Mouse (Mus musculus) limb, embryonic 14.5 days (tissue): ENCODE data around the gene F2rl3. TPM values are rescaled to one million over a fixed set of nuclear protein-coding genes. Genes with fewer than 3 reads are reported as not detected.

Experiments used
- ATAC-seq: fragments of 200-750 bp; cut with Nextera tagmentation; 2 replicates; pipeline ENCODE4 v1.8.0; 2017; ENCODE audit warnings: low read depth, moderate number of reproducible peaks, moderate TSS enrichment; ENCODE audit not compliant: low FRiP score
- DNase-seq: peaks from one replicate; pipeline ENCODE4 v3.0.0-alpha.2; 2015; ENCODE audit warnings: low spot score
- H3K27ac ChIP-seq: fragments of 300-500 bp; sonication (generic); replicated peaks from 2 replicates; pipeline ENCODE4 v1.5.1; 2014; ENCODE audit warnings: low read depth, mild to moderate bottlenecking, low read length, moderate library complexity, mixed read lengths
- H3K27me3 ChIP-seq: fragments of 300-500 bp; sonication (generic); 2 replicates; pipeline ENCODE4 v1.6.1; 2014; ENCODE audit warnings: low read length, mixed read lengths; ENCODE audit not compliant: control insufficient read depth, insufficient read depth
- H3K36me3 ChIP-seq: fragments of 300-500 bp; sonication (generic); 2 replicates; pipeline ENCODE4 v1.6.1; 2014; ENCODE audit warnings: mild to moderate bottlenecking, low read length, moderate library complexity, mixed read lengths; ENCODE audit not compliant: control insufficient read depth, insufficient read depth
- H3K4me1 ChIP-seq: fragments of 300-500 bp; sonication (generic); 2 replicates; pipeline ENCODE4 v1.6.1; 2014; ENCODE audit warnings: antibody characterized with exemption, low read length, mixed read lengths; ENCODE audit not compliant: control insufficient read depth, insufficient read depth
- H3K4me2 ChIP-seq: fragments of 300-500 bp; sonication (generic); replicated peaks from 2 replicates; pipeline ENCODE4 v1.6.1; 2014; ENCODE audit warnings: low read depth, mild to moderate bottlenecking, low read length, moderate library complexity; ENCODE audit not compliant: severe bottlenecking
- H3K4me3 ChIP-seq: fragments of 300-500 bp; sonication (generic); replicated peaks from 2 replicates; pipeline ENCODE4 v1.5.1; 2014; ENCODE audit warnings: low read length
- H3K9ac ChIP-seq: fragments of 300-500 bp; sonication (generic); 2 replicates; pipeline ENCODE4 v1.6.1; 2014; ENCODE audit warnings: mild to moderate bottlenecking, low read depth, low read length, moderate library complexity; ENCODE audit not compliant: severe bottlenecking
- H3K9me3 ChIP-seq: fragments of 300-500 bp; sonication (generic); 2 replicates; pipeline ENCODE4 v1.6.1; 2016; ENCODE audit warnings: low read length; ENCODE audit not compliant: control insufficient read depth
- POLR2A ChIP-seq: fragments of 200-500 bp; IDR thresholded peaks from 2 replicates; pipeline ENCODE4 v1.8.0; 2012; ENCODE audit warnings: inconsistent platforms, mild to moderate bottlenecking, moderate library complexity, borderline replicate concordance; ENCODE audit not compliant: insufficient read depth, insufficient read length; ENCODE audit errors: extremely low read depth
- WGBS: fragments of 180-500 bp; shearing (Covaris S2); extraction: QIAGEN DNeasy Blood & Tissue Kit; methylation state at CpG from one replicate; pipeline ENCODE4 v1.1.7; 2014; 5-methylcytosine and 5-hydroxymethylcytosine counted together
- polyA plus RNA-seq, 2 experiments: library from polyadenylated mRNA; depleted of rRNA in 1 of 2; stranded (reverse) in 1 of 2; unstranded in 1 of 2; fragments of >200 nt; fragmentation: Nextera tagmentation in 1 of 2; extraction: Ambion mirVana in 1 of 2; gene quantifications; 2 replicates each; pipeline versions ENCODE4 v1.2.1 to v1.2.3; 2012 to 2014

The F2rl3 gene
- polyA plus RNA-seq, 2 experiments, result 1.5 to 2.0 TPM

DNA sequence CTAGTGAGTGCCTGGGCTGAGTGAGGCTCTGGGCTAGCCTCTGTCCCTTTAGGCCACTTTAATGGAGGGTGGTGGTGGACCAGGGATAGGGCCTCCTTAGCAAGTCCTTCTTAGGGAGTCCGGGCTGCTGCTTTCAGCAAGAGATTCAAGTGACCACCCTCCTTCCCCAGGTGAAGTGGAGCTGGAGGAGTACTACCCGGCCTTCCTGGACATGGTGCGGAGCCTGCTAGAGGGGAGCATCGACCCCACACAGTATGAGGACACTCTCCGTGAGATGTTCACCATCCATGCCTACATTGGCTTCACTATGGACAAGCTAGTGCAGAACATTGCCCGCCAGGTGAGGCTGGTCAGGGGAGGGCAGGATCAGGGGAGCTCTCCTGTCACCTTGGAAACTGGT, 11.4 kb upstream of the F2rl3 start:
- TF ChIP-seq POLR2A, result no peak
- Histone ChIP-seq H3K27me3 (no peaks in the 10 kb centered on the region), H3K9ac (no peak overlapping the region), H3K27ac (no peak overlapping the region), H3K4me3 (no peak overlapping the region), H3K4me1 (no peaks in the 10 kb centered on the region), H3K36me3 (peaks cover 95% of the 10 kb centered on the region), H3K9me3 (no peaks in the 10 kb centered on the region), H3K4me2 (no peak overlapping the region)
- no peak for ATAC-seq
- no peak for DNase-seq
- WGBS, result 96% methylated on average over 6 of the region's 6 CpGs

DNA sequence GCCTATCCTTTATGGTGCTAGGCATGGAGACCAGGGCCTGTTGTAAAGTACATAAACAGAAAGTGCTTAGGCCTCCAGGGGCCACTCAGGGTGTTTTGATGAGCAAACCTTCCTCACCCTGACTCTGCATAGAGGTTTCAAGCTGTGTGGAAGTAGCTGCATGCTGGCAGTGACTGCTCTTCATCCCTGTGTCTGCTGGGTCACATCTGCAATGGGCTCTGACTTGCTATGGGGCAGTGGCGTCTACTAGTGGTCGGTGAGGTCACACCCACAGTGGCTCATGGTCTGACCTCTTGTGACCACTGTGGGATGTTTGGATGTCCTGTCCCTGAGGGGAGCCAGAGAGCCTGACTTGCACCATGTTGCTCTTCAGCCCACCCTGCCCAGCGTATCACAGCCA, 10.6 kb upstream of the F2rl3 start:
- no peaks in the 10 kb centered on the region for H3K27me3 ChIP-seq
- H3K36me3 ChIP-seq, result peaks cover 95% of the 10 kb centered on the region
- no peak overlapping the region for H3K4me2 ChIP-seq
- H3K27ac ChIP-seq, result no peak overlapping the region
- DNase-seq (no peak), ATAC-seq (no peak)
- no peak overlapping the region for H3K9ac ChIP-seq
- TF ChIP-seq POLR2A, result no peak
- H3K9me3 ChIP-seq, result no peaks in the 10 kb centered on the region
- no peak overlapping the region for H3K4me3 ChIP-seq
- H3K4me1 ChIP-seq, result no peaks in the 10 kb centered on the region
- 90% methylated on average over 3 of the region's 3 CpGs for WGBS

DNA sequence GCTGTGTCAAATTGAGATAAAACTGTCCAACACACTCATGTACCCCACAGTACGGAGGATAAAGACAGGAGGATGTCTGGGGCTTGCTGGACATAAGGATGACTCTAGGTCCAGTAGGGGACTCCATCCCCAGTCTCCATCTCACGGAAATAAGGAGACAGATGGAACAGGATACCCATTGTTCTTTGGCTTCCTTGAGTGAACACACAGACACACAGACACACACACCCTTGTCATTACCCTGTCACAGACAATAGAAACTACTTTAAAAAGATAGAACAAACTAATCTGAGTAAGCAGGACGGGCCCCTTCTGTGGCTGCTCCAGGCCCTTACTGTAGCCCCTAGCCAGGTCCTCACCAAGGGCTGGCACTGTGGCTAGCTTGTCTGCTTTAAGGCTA, 9.4 kb upstream of the F2rl3 start:
- 88% methylated on average over 3 of the region's 3 CpGs for WGBS
- no peaks in the 10 kb centered on the region for H3K4me1 ChIP-seq

DNA sequence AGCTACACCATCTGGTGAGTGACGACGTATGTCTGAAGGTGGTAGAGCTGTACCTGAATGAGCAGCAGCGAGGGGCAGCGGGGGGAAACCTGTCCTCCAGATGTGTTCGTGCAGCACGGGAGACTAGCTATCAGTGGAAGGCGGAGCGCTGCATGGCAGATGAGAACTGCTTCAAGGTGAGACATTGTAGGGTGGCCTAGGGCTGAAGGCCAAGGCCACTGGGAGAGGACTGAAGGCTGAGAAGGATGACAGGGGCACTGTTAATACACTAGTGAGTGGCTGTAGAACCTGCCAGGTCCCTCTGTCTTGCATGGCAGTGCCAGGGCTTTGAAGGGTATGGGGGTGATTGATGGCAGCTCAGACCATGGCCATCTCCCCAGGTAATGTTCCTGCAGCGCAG, 8.5 kb upstream of the F2rl3 start:
- H3K4me2 ChIP-seq, result no peak overlapping the region
- TF ChIP-seq POLR2A, result no peak
- H3K9ac ChIP-seq, result no peak overlapping the region
- no peak for DNase-seq
- 97% methylated on average over 9 of the region's 9 CpGs for WGBS
- no peak overlapping the region for H3K27ac ChIP-seq
- H3K27me3 ChIP-seq, result no peaks in the 10 kb centered on the region
- H3K4me3 ChIP-seq, result no peak overlapping the region
- H3K36me3 ChIP-seq, result peaks cover 96% of the 10 kb centered on the region
- no peaks in the 10 kb centered on the region for H3K4me1 ChIP-seq
- H3K9me3 ChIP-seq, result no peaks in the 10 kb centered on the region
- ATAC-seq, result no peak

More for the DNA sequence above, 9.4 kb upstream of the F2rl3 start:
- Histone ChIP-seq H3K9ac (no peak overlapping the region), H3K4me2 (no peak overlapping the region), H3K27me3 (no peaks in the 10 kb centered on the region), H3K9me3 (no peaks in the 10 kb centered on the region), H3K4me3 (no peak overlapping the region), H3K36me3 (peaks cover 96% of the 10 kb centered on the region), H3K27ac (no peak overlapping the region)
- no peak for ATAC-seq
- DNase-seq, result no peak
- TF ChIP-seq POLR2A, result no peak

DNA sequence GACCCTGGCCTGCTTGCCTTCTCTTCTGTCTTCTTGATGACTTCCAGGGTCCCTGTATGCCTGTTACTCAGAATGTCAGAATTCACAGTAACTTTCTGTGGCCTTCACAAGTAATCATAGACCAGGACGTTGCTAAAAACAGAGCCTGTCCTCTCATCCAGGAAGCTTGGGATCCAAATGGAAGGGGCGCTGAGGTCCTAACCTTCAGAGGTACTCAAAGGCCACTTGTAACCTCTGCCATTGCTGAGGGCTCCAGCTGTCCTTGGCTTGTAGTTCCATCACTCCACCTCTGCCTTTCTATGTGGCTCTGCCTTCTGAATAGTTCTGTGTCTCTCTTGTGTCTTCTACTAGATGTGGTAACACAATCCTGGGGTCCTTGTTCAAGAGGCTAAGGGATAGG, 7.9 kb upstream of the F2rl3 start:
- Histone ChIP-seq H3K27me3 (no peaks in the 10 kb centered on the region), H3K36me3 (peaks cover 94% of the 10 kb centered on the region), H3K9me3 (no peaks in the 10 kb centered on the region), H3K4me1 (no peaks in the 10 kb centered on the region), H3K27ac (no peak overlapping the region), H3K4me2 (no peak overlapping the region), H3K4me3 (no peak overlapping the region), H3K9ac (no peak overlapping the region)
- no peak for TF ChIP-seq POLR2A
- whole genome bisulfite sequencing, result 89% methylated on average over 2 of the region's 2 CpGs
- ATAC-seq (no peak), DNase-seq (no peak)

DNA sequence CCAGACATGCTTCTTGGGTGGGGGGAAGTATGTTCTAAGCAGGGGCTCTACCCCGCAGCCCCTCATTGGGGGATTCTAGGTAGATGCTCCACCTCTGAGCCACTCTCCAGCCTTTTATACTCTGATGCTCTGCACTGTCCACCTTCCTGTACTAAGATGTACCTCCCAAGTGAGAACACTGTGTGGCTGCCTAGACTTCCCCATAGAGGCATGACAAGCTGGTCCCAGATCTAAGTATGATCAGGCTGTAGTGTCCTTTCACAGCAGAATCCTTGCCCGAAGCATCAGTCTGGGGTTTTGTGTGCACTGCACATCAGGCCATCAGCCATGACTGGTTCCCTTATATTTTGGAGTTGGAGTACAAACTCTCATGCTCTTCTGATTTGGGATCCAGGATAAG, 5.6 kb upstream of the F2rl3 start:
- H3K9me3 ChIP-seq, result no peaks in the 10 kb centered on the region
- peaks cover 74% of the 10 kb centered on the region for H3K36me3 ChIP-seq
- WGBS, result 93% methylated on average over 2 of the region's 2 CpGs

More for the DNA sequence above, 5.6 kb upstream of the F2rl3 start:
- Histone ChIP-seq H3K27ac (no peak overlapping the region), H3K4me2 (no peak overlapping the region), H3K27me3 (no peaks in the 10 kb centered on the region), H3K4me1 (no peaks in the 10 kb centered on the region), H3K9ac (no peak overlapping the region), H3K4me3 (no peak overlapping the region)
- ATAC-seq (no peak), DNase-seq (no peak)
- no peak for TF ChIP-seq POLR2A
